Mouse (Mus musculus): ENCODE data around the gene Arl15. TPM values are rescaled to one million over a fixed set of nuclear protein-coding genes. Genes with fewer than 3 reads are reported as not detected.

The Arl15 gene
- polyA plus RNA-seq, 1 experiment: 10.1 TPM

DNA sequence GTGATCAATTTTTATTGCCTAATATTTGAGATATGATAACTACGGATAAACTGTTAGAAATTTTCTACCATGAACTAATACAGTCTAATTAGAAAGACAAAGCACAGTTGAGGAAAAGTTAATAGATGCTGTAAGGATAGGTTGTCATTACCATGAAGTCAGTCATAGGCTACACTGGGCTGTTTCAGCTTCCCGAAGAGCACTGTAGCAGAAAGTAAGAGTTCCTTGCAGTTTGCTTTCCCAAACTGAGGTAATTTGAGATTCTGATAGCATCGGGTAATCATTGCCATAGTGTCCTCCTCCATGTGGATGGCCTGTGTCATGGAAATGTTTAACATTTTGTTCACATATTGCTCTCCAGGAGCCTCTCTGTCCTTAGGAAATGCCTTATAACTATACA is 195.9 kb downstream of the Arl15 start:
- H3K4me1 ChIP-seq (ENCODE audit: control insufficient read depth, insufficient read depth, low read length): no peaks in the 10 kb centered on the region
- TF ChIP-seq CTCF (IDR thresholded peaks at IDR 0.05; ENCODE audit: low read depth, low read length) (no peak), POLR2A (IDR thresholded peaks at IDR 0.05; ENCODE audit: borderline replicate concordance, low read depth, low read length) (no peak)

DNA sequence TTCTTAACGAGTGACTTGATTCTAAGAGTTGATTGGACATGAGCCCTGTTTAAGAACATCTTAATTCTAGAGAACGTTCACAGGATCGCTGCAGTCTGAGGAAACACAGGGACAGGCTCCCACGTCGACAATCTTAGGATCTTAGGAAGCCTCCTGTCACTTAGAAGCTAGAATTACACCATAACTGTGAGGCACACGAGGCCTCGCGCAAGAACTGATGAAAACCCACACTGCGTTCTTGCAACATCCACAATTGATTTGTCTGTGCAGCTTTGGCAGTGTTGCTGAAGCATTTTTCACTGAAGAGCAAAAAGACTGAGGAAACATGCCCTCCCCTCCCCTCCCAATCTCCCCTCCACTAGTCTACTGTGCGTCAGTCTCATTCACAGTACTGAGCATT is 196.4 kb downstream of the Arl15 start:
- Histone ChIP-seq H3K4me3 (ENCODE audit: insufficient read depth, low read length) (no peak overlapping the region), H3K4me1 (ENCODE audit: control insufficient read depth, insufficient read depth, low read length) (no peaks in the 10 kb centered on the region), H3K27ac (ENCODE audit: insufficient read depth, low read depth, low read length) (no peak overlapping the region)
- TF ChIP-seq POLR2A (IDR thresholded peaks at IDR 0.05; ENCODE audit: borderline replicate concordance, low read depth, low read length): no peak
- TF ChIP-seq CTCF (IDR thresholded peaks at IDR 0.05; ENCODE audit: low read depth, low read length): no peak

More for the DNA sequence above, 195.9 kb downstream of the Arl15 start:
- H3K4me3 ChIP-seq (ENCODE audit: insufficient read depth, low read length): no peak overlapping the region
- H3K27ac ChIP-seq (ENCODE audit: insufficient read depth, low read depth, low read length): no peak overlapping the region

DNA sequence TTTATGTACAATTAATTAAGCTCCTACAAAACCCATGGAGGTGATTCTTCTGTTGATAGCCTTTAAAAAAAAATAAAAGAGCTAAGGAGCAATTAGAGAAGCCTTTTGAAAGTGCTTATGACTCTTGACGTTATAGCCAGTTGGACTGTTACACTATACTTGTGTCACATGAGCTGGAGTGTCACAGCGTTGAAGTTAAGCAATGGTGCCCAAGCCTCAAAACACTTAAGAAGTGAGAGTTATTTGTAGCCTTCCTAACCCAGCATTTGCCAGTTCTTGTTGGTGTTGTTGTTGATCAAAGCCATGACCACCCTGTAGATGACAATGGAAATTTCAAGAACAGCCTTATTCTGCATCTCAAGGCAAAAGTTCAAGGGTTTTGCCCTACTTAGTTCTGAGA is 198.8 kb downstream of the Arl15 start:
- Histone ChIP-seq H3K4me1 (ENCODE audit: control insufficient read depth, insufficient read depth, low read length) (no peaks in the 10 kb centered on the region), H3K27ac (ENCODE audit: insufficient read depth, low read depth, low read length) (no peak overlapping the region), H3K4me3 (ENCODE audit: insufficient read depth, low read length) (no peak overlapping the region)
- no peak for TF ChIP-seq CTCF (IDR thresholded peaks at IDR 0.05; ENCODE audit: low read depth, low read length)
- no peak for TF ChIP-seq POLR2A (IDR thresholded peaks at IDR 0.05; ENCODE audit: borderline replicate concordance, low read depth, low read length)

DNA sequence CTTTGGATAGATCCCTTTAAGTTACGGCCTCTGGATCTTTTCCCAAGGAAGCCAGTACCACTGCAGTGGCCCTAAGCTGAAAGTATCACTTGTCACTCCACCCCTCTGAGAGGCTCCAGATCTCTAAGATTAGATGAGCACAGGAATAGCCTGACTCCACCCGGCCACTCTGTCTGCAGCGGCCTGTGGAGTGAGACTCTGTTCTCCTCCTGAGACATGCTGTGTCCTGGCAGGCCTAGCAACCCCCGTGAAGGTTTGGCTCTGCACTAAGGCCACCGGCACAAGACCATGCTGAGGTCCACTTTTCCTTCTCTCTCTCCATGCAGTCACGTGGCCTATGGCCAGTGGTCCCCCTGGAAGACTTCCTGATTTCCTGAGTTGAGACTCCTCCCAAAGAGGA is 200.3 kb downstream of the Arl15 start:
- Histone ChIP-seq H3K27ac (ENCODE audit: insufficient read depth, low read depth, low read length) (no peak overlapping the region), H3K4me3 (ENCODE audit: insufficient read depth, low read length) (no peak overlapping the region), H3K4me1 (ENCODE audit: control insufficient read depth, insufficient read depth, low read length) (no peaks in the 10 kb centered on the region)
- TF ChIP-seq POLR2A (IDR thresholded peaks at IDR 0.05; ENCODE audit: borderline replicate concordance, low read depth, low read length) (no peak), CTCF (IDR thresholded peaks at IDR 0.05; ENCODE audit: low read depth, low read length) (no peak)

DNA sequence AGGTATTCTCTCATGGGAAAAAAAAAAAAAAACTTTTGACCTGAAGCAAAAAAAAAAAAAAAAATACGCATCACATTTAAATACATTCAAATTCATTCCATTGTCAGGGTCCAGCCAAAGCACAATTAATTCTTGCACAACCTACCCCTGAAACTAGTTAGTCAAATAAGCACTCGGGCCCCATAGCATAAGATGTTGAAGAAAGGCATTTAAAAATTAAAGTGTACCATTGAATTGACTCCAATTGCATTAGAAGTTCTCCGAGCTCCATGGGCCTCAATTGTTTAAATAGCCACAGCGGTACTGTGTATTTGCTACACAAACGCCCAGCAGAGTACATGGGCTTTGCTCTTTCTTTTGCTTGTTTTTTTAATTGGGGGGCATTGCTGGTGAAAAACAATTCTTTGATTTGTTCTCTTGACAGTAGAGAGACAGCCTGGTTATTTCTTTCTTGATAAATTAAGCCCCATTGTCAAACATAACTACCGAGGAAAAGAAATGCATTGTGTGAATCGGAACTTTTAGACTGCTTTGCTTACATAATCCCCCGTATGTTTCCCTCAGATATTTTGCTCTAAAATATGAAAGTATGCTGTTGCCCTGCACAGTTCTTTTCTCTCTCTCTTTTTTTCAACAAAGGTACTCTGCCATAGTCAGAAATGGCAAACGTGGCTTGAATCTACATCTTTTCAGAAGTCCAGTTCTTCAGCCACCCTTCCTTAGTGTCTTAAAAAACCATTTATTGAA is 201.4 kb downstream of the Arl15 start:
- no peak overlapping the region for H3K4me3 ChIP-seq (ENCODE audit: insufficient read depth, low read length)
- TF ChIP-seq POLR2A (IDR thresholded peaks at IDR 0.05; ENCODE audit: borderline replicate concordance, low read depth, low read length) (no peak), CTCF (IDR thresholded peaks at IDR 0.05; ENCODE audit: low read depth, low read length) (no peak)
- H3K4me1 ChIP-seq (ENCODE audit: control insufficient read depth, insufficient read depth, low read length): no peaks in the 10 kb centered on the region
- H3K27ac ChIP-seq (ENCODE audit: insufficient read depth, low read depth, low read length): no peak overlapping the region

DNA sequence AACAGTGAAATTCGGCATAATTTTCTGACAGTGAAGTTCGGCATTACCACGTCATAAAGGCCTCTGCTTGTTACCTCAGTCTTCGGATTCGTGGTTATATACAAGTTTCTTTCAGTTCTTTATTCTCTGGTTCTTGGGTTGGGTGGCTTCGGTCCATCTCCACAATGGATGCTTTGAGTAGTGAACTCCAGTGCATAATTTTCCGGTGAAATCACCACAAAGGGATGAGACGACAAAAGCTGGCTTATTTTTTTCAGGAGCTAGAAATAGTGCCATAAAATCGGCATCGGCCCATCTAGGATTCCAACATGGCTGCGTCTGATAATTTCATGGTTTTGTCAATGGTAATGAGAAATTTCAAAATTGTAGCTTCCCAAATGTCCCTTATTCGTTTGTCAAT is 204.5 kb downstream of the Arl15 start:
- no peak overlapping the region for H3K4me3 ChIP-seq (ENCODE audit: insufficient read depth, low read length)
- no peak overlapping the region for H3K27ac ChIP-seq (ENCODE audit: insufficient read depth, low read depth, low read length)
- no peak for TF ChIP-seq CTCF (IDR thresholded peaks at IDR 0.05; ENCODE audit: low read depth, low read length)
- no peak for TF ChIP-seq POLR2A (IDR thresholded peaks at IDR 0.05; ENCODE audit: borderline replicate concordance, low read depth, low read length)

DNA sequence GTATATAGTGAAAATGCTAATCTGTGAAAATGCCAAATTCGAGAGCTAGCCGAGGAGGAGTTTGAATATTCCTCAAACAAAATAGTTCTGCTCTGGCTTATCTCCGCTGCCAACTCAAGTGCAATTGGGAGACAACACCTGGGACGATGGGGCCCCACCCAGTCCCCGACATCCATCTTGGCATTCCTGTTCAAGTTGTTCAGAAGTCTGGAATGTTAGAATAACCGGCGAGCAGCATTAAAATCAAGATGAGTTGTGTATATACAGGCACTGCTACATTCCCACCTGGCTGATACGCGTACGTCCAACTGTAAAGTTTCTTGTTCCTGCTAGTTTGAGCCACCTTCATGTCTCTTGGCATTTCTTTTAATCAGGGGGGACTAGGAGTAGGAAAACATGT is 209.2 kb downstream of the Arl15 start:
- TF ChIP-seq POLR2A (IDR thresholded peaks at IDR 0.05; ENCODE audit: borderline replicate concordance, low read depth, low read length) (no peak), CTCF (IDR thresholded peaks at IDR 0.05; ENCODE audit: low read depth, low read length) (no peak)
- H3K4me1 ChIP-seq (ENCODE audit: control insufficient read depth, insufficient read depth, low read length): no peaks in the 10 kb centered on the region
- no peak overlapping the region for H3K27ac ChIP-seq (ENCODE audit: insufficient read depth, low read depth, low read length)
- H3K4me3 ChIP-seq (ENCODE audit: insufficient read depth, low read length): no peak overlapping the region

More for the DNA sequence above, 204.5 kb downstream of the Arl15 start:
- H3K4me1 ChIP-seq (ENCODE audit: control insufficient read depth, insufficient read depth, low read length): no peaks in the 10 kb centered on the region

DNA sequence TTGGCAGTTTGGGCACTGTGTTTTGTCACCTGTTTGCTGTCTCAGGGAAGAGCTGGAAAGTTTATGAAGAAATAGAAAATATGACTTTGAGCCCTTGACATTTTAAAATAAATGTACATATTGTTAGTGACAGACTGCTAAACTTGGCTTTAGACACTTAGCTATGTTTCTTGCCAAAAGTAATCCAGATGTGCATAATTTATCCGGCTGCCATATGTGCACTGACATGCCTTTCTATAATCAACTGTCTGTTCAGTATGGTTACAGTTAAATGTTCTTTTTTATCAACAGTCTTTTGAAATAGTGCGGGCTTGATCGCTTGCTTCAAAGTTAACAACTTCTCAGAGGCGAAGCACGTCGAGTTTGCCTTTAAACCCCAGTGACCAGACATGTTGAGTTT is 209.9 kb downstream of the Arl15 start:
- H3K27ac ChIP-seq (ENCODE audit: insufficient read depth, low read depth, low read length): no peak overlapping the region
- no peak for TF ChIP-seq POLR2A (IDR thresholded peaks at IDR 0.05; ENCODE audit: borderline replicate concordance, low read depth, low read length)
- TF ChIP-seq CTCF (IDR thresholded peaks at IDR 0.05; ENCODE audit: low read depth, low read length): no peak
- H3K4me1 ChIP-seq (ENCODE audit: control insufficient read depth, insufficient read depth, low read length): no peaks in the 10 kb centered on the region
- H3K4me3 ChIP-seq (ENCODE audit: insufficient read depth, low read length): no peak overlapping the region

DNA sequence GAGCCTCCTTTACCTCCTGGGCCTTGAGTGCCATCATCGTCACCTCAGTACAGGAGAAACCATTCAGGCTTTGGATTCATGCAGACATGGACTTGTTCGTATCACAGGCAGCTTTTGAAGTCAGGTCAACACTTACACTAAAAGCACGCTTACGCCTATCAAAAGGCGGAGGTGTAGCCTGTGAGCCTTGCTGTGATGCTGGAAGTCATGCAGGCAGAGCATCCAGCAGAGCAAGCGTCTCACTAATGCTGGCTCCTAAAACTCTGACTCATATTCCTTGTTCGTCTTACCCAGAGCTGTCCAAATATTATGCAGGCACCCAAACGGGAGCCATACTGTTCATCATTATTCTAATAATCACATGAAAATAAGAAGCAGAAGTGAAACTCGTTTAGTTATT is 215.5 kb downstream of the Arl15 start:
- TF ChIP-seq CTCF (IDR thresholded peaks at IDR 0.05; ENCODE audit: low read depth, low read length) (no peak), POLR2A (IDR thresholded peaks at IDR 0.05; ENCODE audit: borderline replicate concordance, low read depth, low read length) (no peak)
- Histone ChIP-seq H3K4me1 (ENCODE audit: control insufficient read depth, insufficient read depth, low read length) (no peaks in the 10 kb centered on the region), H3K27ac (ENCODE audit: insufficient read depth, low read depth, low read length) (no peak overlapping the region), H3K4me3 (ENCODE audit: insufficient read depth, low read length) (no peak overlapping the region)

DNA sequence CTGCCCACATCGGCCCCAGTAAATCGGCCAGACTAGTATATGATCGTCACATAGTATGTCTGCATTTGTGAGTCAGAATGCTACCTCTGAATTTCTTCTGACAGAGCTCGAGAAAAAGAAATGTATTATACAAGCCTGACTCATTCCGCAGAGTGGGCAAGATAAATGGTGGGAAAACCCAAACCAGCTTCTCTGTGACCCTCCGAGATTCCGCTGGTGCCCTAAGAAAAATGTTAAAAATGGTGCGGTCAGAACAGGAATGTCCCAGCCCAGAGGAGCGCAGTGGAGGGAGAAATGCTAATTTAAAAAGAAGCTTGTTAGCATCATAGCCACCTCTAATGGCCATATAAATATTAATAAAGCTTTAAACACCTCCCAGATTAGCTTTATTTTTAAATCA is 216.2 kb downstream of the Arl15 start:
- Histone ChIP-seq H3K27ac (ENCODE audit: insufficient read depth, low read depth, low read length) (no peak overlapping the region), H3K4me1 (ENCODE audit: control insufficient read depth, insufficient read depth, low read length) (no peaks in the 10 kb centered on the region), H3K4me3 (ENCODE audit: insufficient read depth, low read length) (no peak overlapping the region)
- no peak for TF ChIP-seq POLR2A (IDR thresholded peaks at IDR 0.05; ENCODE audit: borderline replicate concordance, low read depth, low read length)
- TF ChIP-seq CTCF (IDR thresholded peaks at IDR 0.05; ENCODE audit: low read depth, low read length): no peak
